Mouse (Mus musculus): Measurements from ENCODE around the gene S1pr5. TPM values are rescaled to one million over a fixed set of nuclear protein-coding genes. Genes with fewer than 3 reads are reported as not detected.
A peak's percentile ranks its signal among the peaks of the same experiment; 100 is the strongest.

S1pr5 gene
- polyA plus RNA-seq, 1 experiment, result not detected

DNA sequence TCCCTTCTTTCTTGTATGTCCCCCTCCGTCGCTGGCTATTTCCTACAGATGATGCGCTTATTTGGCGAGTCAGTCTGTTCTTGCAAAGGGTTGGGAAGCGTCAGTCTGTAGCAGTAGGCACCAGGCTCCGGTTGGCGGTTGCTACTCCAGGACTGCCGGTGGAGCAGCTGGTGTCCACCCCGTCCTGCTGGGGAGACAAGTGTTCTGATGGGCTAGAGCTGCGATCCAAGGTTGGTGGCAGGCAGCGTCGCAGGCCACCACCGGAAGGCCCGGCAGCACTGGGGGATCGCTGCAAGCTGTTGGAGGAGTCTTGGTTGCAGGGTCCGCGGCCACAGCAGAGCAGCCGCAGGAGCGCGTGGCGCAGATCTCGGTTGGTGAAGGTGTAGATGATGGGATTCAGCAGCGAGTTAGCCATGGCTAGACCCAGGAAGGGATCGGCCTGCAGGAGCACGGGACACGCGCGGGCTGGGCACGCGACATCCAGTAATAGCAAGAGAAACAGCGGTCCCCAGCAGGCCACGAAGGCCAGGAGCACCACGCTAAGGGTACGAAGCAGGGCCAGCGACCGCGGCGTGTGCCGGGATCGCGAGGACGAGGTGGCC lies 4.3 kb downstream of the S1pr5 start:
- H3K4me1 ChIP-seq (ENCODE audit: control insufficient read depth, insufficient read depth, low read length), result peaks cover 18% of the 10 kb centered on the region
- 10% methylated on average over 42 of the region's 42 CpGs for WGBS
- TF ChIP-seq POLR2A (IDR thresholded peaks at IDR 0.05; ENCODE audit: insufficient read depth, low read depth, low read length), result no peak
- no peak for TF ChIP-seq CTCF (IDR thresholded peaks at IDR 0.05; ENCODE audit: insufficient read depth, low read depth, low read length)
- peak overlapping the region; percentile 44 for H3K4me3 ChIP-seq (ENCODE audit: insufficient read depth, low read depth, low read length)
- H3K27ac ChIP-seq (ENCODE audit: insufficient read depth, low read depth, low read length), result no peak overlapping the region

DNA sequence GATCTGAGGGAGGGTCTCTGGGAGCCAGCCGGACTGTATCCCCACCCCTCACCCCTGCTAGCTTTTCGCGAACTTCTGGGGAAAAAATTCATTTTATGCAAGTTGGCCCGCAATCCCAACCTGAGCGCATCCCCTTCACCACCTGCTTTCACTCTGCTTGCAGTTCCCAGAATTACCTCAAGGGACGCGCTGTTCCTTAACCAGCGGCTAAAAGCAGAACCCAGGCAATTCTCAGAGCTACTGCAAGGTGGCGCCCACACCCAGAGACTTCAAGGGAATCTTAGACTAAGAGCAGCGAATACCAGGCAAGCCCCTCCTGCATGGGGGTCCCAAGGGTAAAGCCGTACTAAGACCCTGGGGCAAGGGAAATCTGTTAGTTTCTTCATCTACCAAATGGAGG lies 6.9 kb downstream of the S1pr5 start:
- 3% methylated on average over 11 of the region's 11 CpGs for WGBS
- H3K4me3 ChIP-seq (ENCODE audit: insufficient read depth, low read depth, low read length), result no peak overlapping the region

DNA sequence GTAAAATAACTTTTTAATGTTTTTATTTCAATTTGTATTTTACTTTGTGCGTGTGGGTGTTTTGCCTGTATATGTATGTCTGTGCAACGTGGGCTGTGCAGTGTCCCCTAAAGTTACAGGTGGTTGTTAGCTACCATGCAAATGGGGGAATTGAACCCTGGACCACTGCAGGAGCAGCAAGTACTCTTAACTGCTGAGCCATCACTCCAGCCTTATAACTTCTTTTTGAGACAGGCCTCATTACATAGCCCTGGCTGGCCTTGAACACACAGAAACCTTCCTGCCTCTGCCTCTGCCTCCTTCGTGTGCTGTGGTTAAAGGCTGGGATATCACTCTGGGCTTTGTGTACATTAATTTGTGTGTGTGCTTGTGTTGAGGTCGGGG lies 8.8 kb downstream of the S1pr5 start:
- Histone ChIP-seq H3K27ac (ENCODE audit: insufficient read depth, low read depth, low read length) (0 out of 2 replicates have a peak overlapping the region, but pooled peaks have one; percentile 87), H3K4me1 (ENCODE audit: control insufficient read depth, insufficient read depth, low read length) (peaks cover 26% of the 10 kb centered on the region), H3K4me3 (ENCODE audit: insufficient read depth, low read depth, low read length) (peak overlapping the region; percentile 85)
- TF ChIP-seq CTCF (IDR thresholded peaks at IDR 0.05; ENCODE audit: insufficient read depth, low read depth, low read length) (no peak), POLR2A (IDR thresholded peaks at IDR 0.05; ENCODE audit: insufficient read depth, low read depth, low read length) (no peak)
- WGBS, result 28% methylated on average over 4 of the region's 4 CpGs

More for the DNA sequence above, 6.9 kb downstream of the S1pr5 start:
- TF ChIP-seq POLR2A (IDR thresholded peaks at IDR 0.05; ENCODE audit: insufficient read depth, low read depth, low read length), result no peak
- TF ChIP-seq CTCF (IDR thresholded peaks at IDR 0.05; ENCODE audit: insufficient read depth, low read depth, low read length), result peak; percentile 78
- peaks cover 23% of the 10 kb centered on the region for H3K4me1 ChIP-seq (ENCODE audit: control insufficient read depth, insufficient read depth, low read length)
- H3K27ac ChIP-seq (ENCODE audit: insufficient read depth, low read depth, low read length), result no peak overlapping the region

GRCm38 (mm10) chr9:21238733-21239464 lies 9.3 kb downstream of the S1pr5 start, which contains the start of gene Keap1:
Gene Keap1, minus strand, starts transcription at chr9:21239361.
- H3K4me1 ChIP-seq (ENCODE audit: control insufficient read depth, insufficient read depth, low read length), result peaks cover 20% of the 10 kb centered on the region
- peak within 1 kb of the TSS; percentile 85 for H3K4me3 ChIP-seq (ENCODE audit: insufficient read depth, low read depth, low read length)
- WGBS, result 1% methylated on average over 90 of the region's 90 CpGs
- peak; percentile 65 for TF ChIP-seq POLR2A (IDR thresholded peaks at IDR 0.05; ENCODE audit: insufficient read depth, low read depth, low read length)
- TF ChIP-seq CTCF (IDR thresholded peaks at IDR 0.05; ENCODE audit: insufficient read depth, low read depth, low read length), result no peak
- H3K27ac ChIP-seq (ENCODE audit: insufficient read depth, low read depth, low read length), result peak within 1 kb of the TSS; percentile 87

DNA sequence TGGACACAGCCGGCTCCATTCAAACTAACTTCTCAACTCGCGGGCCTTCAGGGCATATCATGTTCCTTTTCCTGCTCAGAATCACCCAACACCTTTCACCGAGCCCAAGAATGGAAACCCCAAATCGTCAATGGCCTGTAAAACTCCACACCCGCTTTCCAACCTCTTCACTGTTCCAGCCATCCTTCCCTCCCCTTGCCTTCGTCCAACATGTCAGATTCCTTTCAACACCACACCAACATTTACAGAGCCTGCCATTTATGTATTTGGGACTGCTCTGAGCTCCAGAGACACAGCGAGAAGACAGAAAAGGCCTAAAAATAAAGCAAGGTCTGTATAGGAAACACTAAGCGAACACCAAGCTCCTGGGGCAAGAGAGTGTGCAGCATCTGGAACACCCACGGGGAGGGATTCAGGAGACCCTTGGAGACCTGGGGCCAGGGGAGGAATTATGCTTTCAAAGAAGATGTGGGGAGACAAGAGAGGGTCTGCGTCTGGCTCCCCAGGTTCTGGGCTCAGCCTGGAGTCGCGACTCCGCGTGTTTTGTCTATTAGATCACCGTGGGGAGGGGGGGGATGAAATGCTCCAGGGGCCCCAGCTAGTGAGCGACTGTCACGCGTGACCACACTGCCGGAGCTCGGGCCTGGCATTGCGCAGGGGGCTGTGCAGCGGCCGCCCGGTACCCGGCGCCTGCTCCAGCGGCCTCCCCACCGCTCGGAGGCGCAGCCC lies 10.1 kb downstream of the S1pr5 start:
- peak overlapping the region; percentile 85 for H3K4me3 ChIP-seq (ENCODE audit: insufficient read depth, low read depth, low read length)
- 1% methylated on average over 29 of the region's 31 CpGs for WGBS
- H3K27ac ChIP-seq (ENCODE audit: insufficient read depth, low read depth, low read length), result peak overlapping the region; percentile 87
- TF ChIP-seq POLR2A (IDR thresholded peaks at IDR 0.05; ENCODE audit: insufficient read depth, low read depth, low read length) (no peak), CTCF (IDR thresholded peaks at IDR 0.05; ENCODE audit: insufficient read depth, low read depth, low read length) (no peak)
- H3K4me1 ChIP-seq (ENCODE audit: control insufficient read depth, insufficient read depth, low read length), result peaks cover 18% of the 10 kb centered on the region

DNA sequence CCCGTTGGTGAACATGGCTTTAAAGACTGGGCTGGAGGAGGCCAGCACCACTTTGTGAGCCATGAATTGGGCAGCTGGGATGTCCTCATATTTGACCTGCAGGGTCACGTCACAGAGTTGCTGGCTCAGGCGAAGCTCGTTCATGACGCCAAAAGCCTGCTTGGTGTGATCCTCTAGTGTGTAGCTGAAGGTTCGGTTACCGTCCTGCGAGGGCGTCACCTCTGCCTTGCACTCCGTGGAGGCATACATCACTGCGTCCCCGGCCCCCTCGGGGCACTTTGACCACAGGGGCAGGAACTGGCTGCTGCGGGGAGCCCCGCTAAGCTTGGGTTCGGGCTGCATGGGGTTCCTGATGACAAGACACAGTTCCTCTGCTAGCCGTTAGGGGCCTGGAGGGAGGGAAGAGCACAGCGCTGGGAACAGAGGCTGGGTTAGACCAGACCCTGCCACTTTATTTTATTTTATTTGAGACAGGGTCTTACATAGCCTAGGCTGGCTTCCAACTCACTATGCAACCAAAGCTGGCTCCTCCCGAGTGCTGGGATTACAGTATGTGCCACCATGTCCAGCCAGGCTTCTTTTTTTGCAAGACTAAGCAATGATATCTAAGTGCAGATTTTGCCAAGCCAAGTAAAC lies 10.8 kb downstream of the S1pr5 start:
- Histone ChIP-seq H3K4me1 (ENCODE audit: control insufficient read depth, insufficient read depth, low read length) (peaks cover 18% of the 10 kb centered on the region), H3K27ac (ENCODE audit: insufficient read depth, low read depth, low read length) (peak overlapping the region; percentile 87), H3K4me3 (ENCODE audit: insufficient read depth, low read depth, low read length) (peak overlapping the region; percentile 85)
- WGBS, result 10% methylated on average over 19 of the region's 19 CpGs
- no peak for TF ChIP-seq CTCF (IDR thresholded peaks at IDR 0.05; ENCODE audit: insufficient read depth, low read depth, low read length)
- TF ChIP-seq POLR2A (IDR thresholded peaks at IDR 0.05; ENCODE audit: insufficient read depth, low read depth, low read length), result no peak

GRCm38 (mm10) chr9:21236991-21237367 lies 11.3 kb downstream of the S1pr5 start:
- WGBS, result 76% methylated on average over 25 of the region's 25 CpGs
- H3K27ac ChIP-seq (ENCODE audit: insufficient read depth, low read depth, low read length), result peak overlapping the region; percentile 9; the same call in 1 of the 2 replicates
- peak overlapping the region; percentile 85 for H3K4me3 ChIP-seq (ENCODE audit: insufficient read depth, low read depth, low read length)
- TF ChIP-seq CTCF (IDR thresholded peaks at IDR 0.05; ENCODE audit: insufficient read depth, low read depth, low read length) (no peak), POLR2A (IDR thresholded peaks at IDR 0.05; ENCODE audit: insufficient read depth, low read depth, low read length) (no peak)
- H3K4me1 ChIP-seq (ENCODE audit: control insufficient read depth, insufficient read depth, low read length), result peaks cover 18% of the 10 kb centered on the region

- 86% methylated on average over 4 of the region's 4 CpGs for WGBS
- Histone ChIP-seq H3K27ac (ENCODE audit: insufficient read depth, low read depth, low read length) (no peak overlapping the region), H3K4me1 (ENCODE audit: control insufficient read depth, insufficient read depth, low read length) (peaks cover 18% of the 10 kb centered on the region)
These were observed 12.9 kb downstream of the S1pr5 start for GRCm38 (mm10) chr9:21235341-21235740.

More at GRCm38 (mm10) chr9:21235341-21235740, 12.9 kb downstream of the S1pr5 start:
- no peak overlapping the region for H3K4me3 ChIP-seq (ENCODE audit: insufficient read depth, low read depth, low read length)
- no peak for TF ChIP-seq CTCF (IDR thresholded peaks at IDR 0.05; ENCODE audit: insufficient read depth, low read depth, low read length)
- no peak for TF ChIP-seq POLR2A (IDR thresholded peaks at IDR 0.05; ENCODE audit: insufficient read depth, low read depth, low read length)
